In genomic region chr16:43889208-43890004, GRCm38 (mm10) we compare ENCODE assay signal across 7 mouse cellular contexts. TPM values are rescaled to one million over a fixed set of nuclear protein-coding genes. Genes with fewer than 3 reads are reported as not detected.
DNase-seq lines count a peak whose midpoint lies in the region; ATAC-seq lines count a peak whose summit lies in the region.

TSS of gene Ccdc191 (plus strand) at chr16:43889800.

- under 1% methylated on average over 33 of the region's 33 CpGs for WGBS in embryonic facial prominence, embryonic 12.5 days
- under 1% methylated on average over 33 of the region's 33 CpGs for WGBS in limb, embryonic 11.5 days
- WGBS in midbrain, embryonic 14.5 days, result under 1% methylated on average over 33 of the region's 33 CpGs

- H3K9ac ChIP-seq in embryonic facial prominence, embryonic 12.5 days, result peak within 1 kb of the TSS; percentile 85
- H3K9ac ChIP-seq in limb, embryonic 11.5 days (ENCODE audit: low read length), result peak within 1 kb of the TSS; percentile 86
- peak within 1 kb of the TSS; percentile 72 for H3K9ac ChIP-seq in midbrain, embryonic 14.5 days (replicated peaks; ENCODE audit: low read length)

- no peaks in the 10 kb centered on the region for H3K36me3 ChIP-seq in embryonic facial prominence, embryonic 12.5 days
- H3K36me3 ChIP-seq in limb, embryonic 11.5 days (ENCODE audit: control insufficient read depth, insufficient read depth, low read length), result no peaks in the 10 kb centered on the region
- H3K36me3 ChIP-seq in midbrain, embryonic 14.5 days (ENCODE audit: control insufficient read depth, insufficient read depth, low read length), result no peaks in the 10 kb centered on the region

- peak within 1 kb of the TSS; percentile 72; the same call in 1 of the 2 replicates for H3K27ac ChIP-seq in embryonic facial prominence, embryonic 12.5 days
- peak within 1 kb of the TSS; percentile 42; the same call in 1 of the 2 replicates for H3K27ac ChIP-seq in limb, embryonic 11.5 days (replicated peaks; ENCODE audit: low read depth, low read length)
- peak within 1 kb of the TSS; percentile 68 for H3K27ac ChIP-seq in midbrain, embryonic 14.5 days (replicated peaks; ENCODE audit: low read depth, low read length)

- H3K4me3 ChIP-seq in embryonic facial prominence, embryonic 12.5 days, result peak within 1 kb of the TSS; percentile 63
- peak within 1 kb of the TSS; percentile 68 for H3K4me3 ChIP-seq in limb, embryonic 11.5 days (ENCODE audit: low read depth, low read length)
- peak within 1 kb of the TSS; percentile 52 for H3K4me3 ChIP-seq in midbrain, embryonic 14.5 days (replicated peaks; ENCODE audit: low read depth, low read length)

- H3K9me3 ChIP-seq in embryonic facial prominence, embryonic 12.5 days, result no peaks in the 10 kb centered on the region
- H3K9me3 ChIP-seq in limb, embryonic 11.5 days (ENCODE audit: control insufficient read depth, low read length), result no peaks in the 10 kb centered on the region
- H3K9me3 ChIP-seq in midbrain, embryonic 14.5 days (ENCODE audit: control insufficient read depth, low read length), result no peaks in the 10 kb centered on the region

- DNase-seq in adrenal gland, postnatal 25 days, result peak; percentile 98
- peak; percentile 100 for DNase-seq in heart, adult 11 months
- peak; percentile 99 for DNase-seq in kidney, adult 18-20 months
- peak; percentile 100 for DNase-seq in limb, embryonic 11.5 days (ENCODE audit: low spot score)
- DNase-seq in midbrain, embryonic 14.5 days, result peak; percentile 100
- DNase-seq in spleen, adult 18-20 months, result peak; percentile 96

- peak within 1 kb of the TSS; percentile 87 for H3K4me2 ChIP-seq in embryonic facial prominence, embryonic 12.5 days (replicated peaks)
- H3K4me2 ChIP-seq in limb, embryonic 11.5 days (ENCODE audit: low read depth, severe bottlenecking), result peak within 1 kb of the TSS; percentile 75
- H3K4me2 ChIP-seq in midbrain, embryonic 14.5 days (ENCODE audit: low read length), result peak within 1 kb of the TSS; percentile 71

- peaks cover 7% of the 10 kb centered on the region; the same call in 1 of the 2 replicates for H3K4me1 ChIP-seq in embryonic facial prominence, embryonic 12.5 days
- no peaks in the 10 kb centered on the region for H3K4me1 ChIP-seq in limb, embryonic 11.5 days (ENCODE audit: control insufficient read depth, insufficient read depth, low read length)
- peaks cover 12% of the 10 kb centered on the region for H3K4me1 ChIP-seq in midbrain, embryonic 14.5 days (ENCODE audit: control insufficient read depth, insufficient read depth, low read length)

- H3K27me3 ChIP-seq in embryonic facial prominence, embryonic 12.5 days, result no peaks in the 10 kb centered on the region
- no peaks in the 10 kb centered on the region for H3K27me3 ChIP-seq in limb, embryonic 11.5 days (ENCODE audit: control insufficient read depth, insufficient read depth, low read length)
- no peaks in the 10 kb centered on the region for H3K27me3 ChIP-seq in midbrain, embryonic 14.5 days (ENCODE audit: control insufficient read depth, insufficient read depth, low read length)

- peak; percentile 100 for ATAC-seq in embryonic facial prominence, embryonic 12.5 days (ENCODE audit: insufficient number of reproducible peaks, insufficient read depth, low FRiP score, low TSS enrichment)
- peak; percentile 100 for ATAC-seq in limb, embryonic 11.5 days (ENCODE audit: insufficient number of reproducible peaks, low FRiP score, low TSS enrichment, low read depth)
- peak; percentile 100 for ATAC-seq in midbrain, embryonic 14.5 days (ENCODE audit: low FRiP score, low TSS enrichment)

RNA-seq across cellular contexts. Expression of gene Ccdc191, which starts in this region (rescaled TPM):
- total RNA-seq in adrenal gland, postnatal 25 days (2021), result 8.6 and 10.7 TPM in 2 replicates
- polyA plus RNA-seq in embryonic facial prominence, embryonic 12.5 days (2016; fragmentation: Nextera tagmentation; extraction: Ambion mirVana), result 14.2 and 14.4 TPM in 2 replicates
- 12.6 and 14.4 TPM in 2 replicates for polyA plus RNA-seq in limb, embryonic 11.5 days (2014; fragmentation: Nextera tagmentation; extraction: Ambion mirVana)
- 6.6 and 8.6 TPM in 2 replicates for polyA plus RNA-seq in midbrain, embryonic 14.5 days (2014; fragmentation: Nextera tagmentation; extraction: Ambion mirVana)

Comparison
In these comparisons a context has a peak if more than half of its experiments do, and no peak if none do; other contexts are left out.
1. Peak in every context shown above with its lines: DNase-seq, ATAC-seq, H3K4me3 ChIP-seq and H3K27ac ChIP-seq.